Mouse (Mus musculus) forebrain, embryonic 13.5 days (tissue): ENCODE measurements at regions not wholly inside any gene's neighbourhood (a gene's known extent, or its start where the extent isn't known, plus 50 kb on each side); places are given as distances from the start of the nearest gene placed in this dataset.
A peak's percentile ranks its signal among the peaks of the same experiment; 100 is the strongest.

Experiments
- ATAC-seq: fragments of 200-750 bp; cut with Nextera tagmentation; 2 replicates; pipeline ENCODE4 v1.8.0; 2017
- H3K27ac ChIP-seq: fragments of 300-500 bp; sonication (generic); 2 replicates; pipeline ENCODE4 v1.5.1; 2015; ENCODE audit warnings: inconsistent platforms, mild to moderate bottlenecking, moderate library complexity
- H3K27me3 ChIP-seq: fragments of 300-500 bp; sonication (generic); 2 replicates; pipeline ENCODE4 v1.6.1; 2015; ENCODE audit warnings: mild to moderate bottlenecking, inconsistent platforms
- H3K36me3 ChIP-seq: fragments of 300-500 bp; sonication (generic); 2 replicates; pipeline ENCODE4 v1.6.1; 2015; ENCODE audit warnings: mild to moderate bottlenecking, inconsistent platforms; ENCODE audit not compliant: poor library complexity, severe bottlenecking
- H3K4me1 ChIP-seq: fragments of 300-500 bp; sonication (generic); 2 replicates; pipeline ENCODE4 v1.6.1; 2015; ENCODE audit warnings: inconsistent platforms
- H3K4me2 ChIP-seq: fragments of 300-500 bp; sonication (generic); 2 replicates; pipeline ENCODE4 v1.6.1; 2015; ENCODE audit warnings: inconsistent platforms, mild to moderate bottlenecking, moderate library complexity
- H3K4me3 ChIP-seq: fragments of 300-500 bp; sonication (generic); 2 replicates; pipeline ENCODE4 v1.5.1; 2015; ENCODE audit warnings: mild to moderate bottlenecking, inconsistent platforms
- H3K9ac ChIP-seq: fragments of 300-500 bp; sonication (generic); 2 replicates; pipeline ENCODE4 v1.6.1; 2015; ENCODE audit warnings: mild to moderate bottlenecking, inconsistent platforms
- H3K9me3 ChIP-seq: fragments of 300-500 bp; sonication (generic); replicated peaks from 2 replicates; pipeline ENCODE4 v1.6.1; 2016; ENCODE audit warnings: inconsistent platforms
- WGBS: fragments of 180-500 bp; shearing (Covaris S2); methylation state at CpG from one replicate; pipeline ENCODE4 v1.1.7; 2015; 5-methylcytosine and 5-hydroxymethylcytosine counted together

DNA sequence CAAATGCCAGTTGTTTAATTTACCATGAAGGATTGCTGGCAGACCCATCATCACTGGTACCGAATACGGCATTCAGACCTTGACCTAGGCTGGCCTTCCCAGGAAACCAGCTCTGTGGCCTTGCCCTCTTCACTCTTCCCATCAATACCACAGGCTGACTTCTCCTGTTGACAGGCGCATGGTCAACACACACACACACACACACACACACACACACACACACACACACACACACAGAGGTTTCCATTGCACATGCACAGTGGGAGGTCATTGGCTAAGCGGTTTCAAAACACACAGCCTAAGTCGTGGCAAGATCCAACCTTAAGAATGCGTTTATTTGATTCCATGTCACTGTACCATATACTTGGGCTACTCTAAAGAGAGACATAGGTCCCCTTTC, 298.7 kb upstream of the Klf3 start:
- H3K36me3 ChIP-seq = no peaks in the 10 kb centered on the region
- H3K27ac ChIP-seq = no peak overlapping the region
- H3K27me3 ChIP-seq = no peaks in the 10 kb centered on the region
- WGBS = 45% methylated on average over 6 of the region's 6 CpGs
- H3K4me1 ChIP-seq = peaks cover 33% of the 10 kb centered on the region
- H3K9me3 ChIP-seq = no peaks in the 10 kb centered on the region
- H3K4me3 ChIP-seq = no peak overlapping the region
- H3K9ac ChIP-seq = no peak overlapping the region
- no peak for ATAC-seq
- no peak overlapping the region for H3K4me2 ChIP-seq

DNA sequence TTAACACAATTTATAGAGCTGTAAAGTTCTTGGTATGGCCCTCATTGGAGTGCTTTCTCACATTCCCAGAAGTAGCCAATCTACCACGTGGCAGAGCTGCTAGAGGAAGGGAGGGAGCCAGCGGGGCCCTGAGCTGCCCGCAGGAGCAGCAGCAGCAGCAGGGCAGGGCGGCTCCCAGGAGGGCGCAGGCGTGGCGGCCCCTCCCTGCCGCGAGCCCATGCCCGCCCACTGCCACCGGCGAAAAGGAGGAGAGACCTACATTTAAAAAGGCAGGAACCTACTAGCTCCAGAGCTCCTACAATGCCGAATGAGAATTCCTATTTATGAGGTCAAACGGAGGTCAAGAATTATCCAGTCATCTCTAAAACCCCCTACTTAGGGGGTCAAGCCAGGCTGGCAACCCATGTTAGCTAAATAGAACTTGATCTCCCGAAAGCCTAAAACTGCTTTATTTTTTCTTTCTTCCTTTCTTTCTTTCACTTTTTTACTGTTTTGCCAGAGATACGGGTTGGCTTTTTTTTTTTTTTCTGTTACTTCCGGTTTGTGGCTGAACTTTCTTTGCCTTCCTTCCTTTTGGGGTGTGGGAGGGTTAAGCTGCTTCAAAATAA, 297.9 kb upstream of the Klf3 start:
- Histone ChIP-seq H3K4me3 (peak overlapping the region; percentile 33), H3K4me1 (peaks cover 33% of the 10 kb centered on the region), H3K36me3 (no peaks in the 10 kb centered on the region), H3K27ac (no peak overlapping the region), H3K4me2 (peak overlapping the region; percentile 60), H3K27me3 (no peaks in the 10 kb centered on the region), H3K9me3 (no peaks in the 10 kb centered on the region), H3K9ac (0 out of 2 replicates have a peak overlapping the region, but pooled peaks have one; percentile 14)
- peak; percentile 65 for ATAC-seq
- under 1% methylated on average over 17 of the region's 17 CpGs for WGBS

DNA sequence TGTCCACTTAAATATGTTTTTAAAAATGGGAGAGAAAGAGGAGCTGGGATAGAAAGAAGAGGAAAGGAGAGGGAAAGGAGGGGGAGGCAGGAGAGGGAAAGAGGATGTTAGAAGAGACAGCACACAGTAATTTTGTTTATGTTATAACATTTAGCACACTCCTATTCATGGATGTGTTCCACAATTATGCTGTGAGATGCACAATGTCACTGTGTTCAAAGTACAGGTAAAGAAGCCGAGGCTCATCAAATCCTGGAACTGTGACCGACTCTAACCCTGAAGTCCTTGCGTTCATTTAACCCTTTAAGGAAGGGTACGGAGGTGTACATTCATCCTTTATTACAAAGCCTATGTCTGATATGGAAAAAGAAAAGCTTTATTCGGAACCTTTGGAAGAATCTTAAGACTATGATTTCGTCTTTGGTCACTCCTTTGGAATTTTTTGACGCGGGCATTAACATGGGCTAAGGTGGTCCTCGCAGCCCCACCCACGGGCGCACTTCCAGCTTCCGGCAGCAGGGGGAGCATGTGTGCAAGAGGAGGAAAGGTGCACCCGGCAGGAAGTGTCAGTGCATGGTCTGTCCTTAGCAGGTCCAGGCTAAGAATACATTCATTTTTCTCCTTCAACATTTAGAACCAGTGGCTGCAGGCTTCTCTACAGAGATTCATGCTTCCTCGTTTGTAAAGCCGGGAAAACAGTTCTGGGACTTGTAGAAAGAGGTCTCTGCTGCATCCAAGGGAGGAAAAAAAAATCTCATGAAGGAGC, 297.2 kb upstream of the Klf3 start:
- Histone ChIP-seq H3K27ac (peak overlapping the region; percentile 14; the same call in 1 of the 2 replicates), H3K4me1 (peaks cover 33% of the 10 kb centered on the region), H3K4me2 (peak overlapping the region; percentile 60), H3K9me3 (no peaks in the 10 kb centered on the region), H3K36me3 (no peaks in the 10 kb centered on the region), H3K9ac (peak overlapping the region; percentile 2; the same call in 1 of the 2 replicates), H3K4me3 (peak overlapping the region; percentile 33), H3K27me3 (no peaks in the 10 kb centered on the region)
- WGBS = under 1% methylated on average over 15 of the region's 15 CpGs
- peak; percentile 70 for ATAC-seq

DNA sequence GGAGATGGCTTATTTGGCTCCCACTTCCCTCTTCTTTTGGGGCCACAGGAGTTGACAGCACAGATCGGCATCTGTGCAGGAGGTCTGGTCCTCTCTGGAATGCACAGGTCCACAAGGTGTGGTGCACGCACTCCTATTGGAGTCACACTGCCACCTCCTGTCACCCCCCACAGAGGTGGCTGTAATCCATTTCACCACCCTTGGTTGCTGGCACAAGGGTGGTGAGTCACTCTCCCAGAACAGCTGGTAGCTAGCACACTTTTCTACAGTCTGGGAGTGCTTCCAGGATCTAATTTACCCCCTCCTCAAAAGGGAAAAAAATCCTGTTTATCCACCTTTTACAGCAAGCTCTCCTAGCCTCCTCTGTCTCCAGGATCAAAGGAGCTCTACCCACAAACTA, 294.6 kb upstream of the Klf3 start:
- ATAC-seq = peak; percentile 22; the same call in 1 of the 2 replicates
- 80% methylated on average over 2 of the region's 2 CpGs for WGBS

DNA sequence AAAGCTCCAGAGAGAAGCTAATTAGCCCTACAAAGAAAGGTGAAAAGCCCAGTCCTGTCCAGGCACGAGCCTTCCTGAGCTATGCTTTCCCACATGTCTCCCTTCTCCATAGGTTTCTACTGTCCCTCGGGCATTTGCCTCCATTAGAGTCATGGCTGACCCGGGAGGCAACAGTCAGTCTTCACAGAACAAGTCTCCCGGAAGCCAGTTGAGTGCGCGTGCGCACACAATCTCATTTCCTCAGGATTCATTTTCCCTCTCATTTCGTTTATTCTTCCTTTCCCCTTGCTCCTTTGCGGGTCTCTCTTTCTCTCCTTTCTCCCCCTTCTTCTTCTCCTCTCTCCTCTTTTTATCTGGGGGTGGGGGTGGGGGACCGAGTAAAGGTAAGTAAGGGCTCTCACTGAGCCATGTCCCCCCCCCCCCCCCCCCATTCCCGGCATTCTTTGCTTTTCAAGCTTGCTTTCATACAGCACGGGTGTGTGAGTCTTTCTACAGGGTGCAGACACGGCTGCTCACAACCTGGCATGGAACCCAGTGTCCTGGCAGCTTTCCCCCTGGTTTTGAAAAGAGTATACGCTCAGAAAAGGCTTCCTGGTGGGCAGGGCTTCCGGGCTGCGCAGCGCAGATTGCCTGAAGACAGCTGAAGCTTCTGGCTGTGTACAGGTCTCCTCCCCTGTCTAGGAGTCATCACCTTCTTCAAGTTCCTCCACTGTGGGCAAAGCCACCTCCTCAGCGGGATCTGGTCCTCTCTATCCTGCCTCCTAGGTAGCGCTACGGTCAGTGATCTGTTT, 289.8 kb upstream of the Klf3 start:
- 71% methylated on average over 20 of the region's 20 CpGs for WGBS
- ATAC-seq = peak; percentile 74
- H3K27ac ChIP-seq = no peak overlapping the region
- 0 out of 2 replicates have a peak, but pooled peaks cover 13% of the 10 kb centered on the region for H3K4me1 ChIP-seq
- no peak overlapping the region for H3K4me2 ChIP-seq
- H3K27me3 ChIP-seq = no peaks in the 10 kb centered on the region
- H3K4me3 ChIP-seq = no peak overlapping the region
- H3K9me3 ChIP-seq = no peaks in the 10 kb centered on the region
- no peaks in the 10 kb centered on the region for H3K36me3 ChIP-seq
- H3K9ac ChIP-seq = no peak overlapping the region

More for the DNA sequence above, 294.6 kb upstream of the Klf3 start:
- H3K27me3 ChIP-seq = no peaks in the 10 kb centered on the region
- peaks cover 36% of the 10 kb centered on the region for H3K4me1 ChIP-seq
- H3K9ac ChIP-seq = no peak overlapping the region
- H3K4me3 ChIP-seq = no peak overlapping the region
- H3K9me3 ChIP-seq = no peaks in the 10 kb centered on the region
- H3K36me3 ChIP-seq = no peaks in the 10 kb centered on the region
- H3K4me2 ChIP-seq = no peak overlapping the region
- H3K27ac ChIP-seq = no peak overlapping the region; the same call in 1 of the 2 replicates

DNA sequence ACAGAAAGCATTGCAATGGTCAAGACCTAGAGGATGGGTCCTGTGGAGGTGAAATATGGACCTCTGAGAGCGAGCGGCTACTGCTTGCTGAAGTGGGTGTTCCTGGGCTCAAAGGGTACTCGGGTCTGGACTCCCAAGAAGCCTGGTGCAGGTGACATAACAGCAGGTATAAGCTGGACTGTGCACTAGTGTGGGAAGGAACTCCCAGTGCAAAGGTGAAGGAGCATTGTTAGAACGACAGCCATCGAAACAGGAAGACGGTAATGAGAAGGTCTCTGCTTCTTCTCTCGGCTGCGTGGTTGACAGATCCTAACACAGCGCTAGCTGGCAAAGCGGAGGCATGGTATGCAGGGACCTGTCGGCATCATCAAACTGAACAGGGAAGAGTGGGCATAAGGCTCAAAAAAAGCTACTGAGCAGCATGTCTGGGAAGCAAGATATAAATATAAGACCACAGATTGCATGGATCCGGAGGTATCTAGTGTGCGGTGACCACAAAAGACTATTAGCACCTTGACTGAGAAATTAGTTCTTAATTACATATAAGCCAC, 287.0 kb upstream of the Klf3 start:
- H3K4me1 ChIP-seq = 0 out of 2 replicates have a peak, but pooled peaks cover 7% of the 10 kb centered on the region
- H3K4me2 ChIP-seq = no peak overlapping the region
- no peak for ATAC-seq
- no peaks in the 10 kb centered on the region for H3K9me3 ChIP-seq
- no peaks in the 10 kb centered on the region for H3K36me3 ChIP-seq
- H3K9ac ChIP-seq = no peak overlapping the region
- no peaks in the 10 kb centered on the region for H3K27me3 ChIP-seq
- 92% methylated on average over 13 of the region's 13 CpGs for WGBS
- H3K4me3 ChIP-seq = no peak overlapping the region
- H3K27ac ChIP-seq = no peak overlapping the region

DNA sequence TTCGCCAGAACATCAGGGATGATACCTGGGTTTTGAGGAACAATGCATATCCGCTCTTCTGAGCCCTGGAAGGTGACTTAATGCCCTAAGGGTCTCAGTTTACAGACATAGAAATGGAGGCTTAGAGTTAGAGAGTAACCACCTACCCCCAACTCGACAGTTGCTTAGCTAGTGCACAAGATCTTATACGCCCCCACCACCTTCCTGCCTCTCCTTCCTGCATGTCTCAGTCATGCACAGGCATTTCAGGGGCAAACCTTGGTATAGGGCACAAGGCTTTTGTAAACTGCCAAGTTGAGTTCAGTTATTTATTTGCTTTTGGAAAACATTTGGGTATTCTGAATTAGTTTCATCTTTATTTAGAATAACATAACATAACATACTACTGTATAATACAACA, 285.9 kb upstream of the Klf3 start:
- H3K27me3 ChIP-seq = no peaks in the 10 kb centered on the region
- no peak for ATAC-seq
- no peaks in the 10 kb centered on the region for H3K9me3 ChIP-seq
- H3K4me1 ChIP-seq = 0 out of 2 replicates have a peak, but pooled peaks cover 7% of the 10 kb centered on the region
- no peak overlapping the region for H3K9ac ChIP-seq
- H3K4me3 ChIP-seq = no peak overlapping the region
- no peaks in the 10 kb centered on the region for H3K36me3 ChIP-seq
- no peak overlapping the region for H3K4me2 ChIP-seq
- 83% methylated on average over 4 of the region's 4 CpGs for WGBS
- H3K27ac ChIP-seq = no peak overlapping the region

GRCm38 (mm10) chr5:64517835-64518234, 285.4 kb upstream of the Klf3 start:
- 62% methylated on average over 3 of the region's 3 CpGs for WGBS
- H3K4me2 ChIP-seq = no peak overlapping the region
- H3K4me3 ChIP-seq = no peak overlapping the region
- ATAC-seq = peak; percentile 23; the same call in 1 of the 2 replicates
- no peaks in the 10 kb centered on the region for H3K9me3 ChIP-seq
- no peaks in the 10 kb centered on the region for H3K27me3 ChIP-seq
- no peak overlapping the region for H3K9ac ChIP-seq
- 0 out of 2 replicates have a peak, but pooled peaks cover 7% of the 10 kb centered on the region for H3K4me1 ChIP-seq
- no peaks in the 10 kb centered on the region for H3K36me3 ChIP-seq
- no peak overlapping the region for H3K27ac ChIP-seq

- no peaks in the 10 kb centered on the region for H3K36me3 ChIP-seq
- no peak overlapping the region for H3K4me2 ChIP-seq
- H3K9ac ChIP-seq = no peak overlapping the region
- H3K4me3 ChIP-seq = no peak overlapping the region
- no peaks in the 10 kb centered on the region for H3K4me1 ChIP-seq
- H3K27ac ChIP-seq = no peak overlapping the region
- ATAC-seq = no peak
- H3K27me3 ChIP-seq = no peaks in the 10 kb centered on the region
- 93% methylated on average over 7 of the region's 7 CpGs for WGBS
- H3K9me3 ChIP-seq = no peaks in the 10 kb centered on the region
Measured at GRCm38 (mm10) chr5:64519036-64519435, 284.2 kb upstream of the Klf3 start.

GRCm38 (mm10) chr5:64519731-64520130, 283.5 kb upstream of the Klf3 start:
- H3K4me3 ChIP-seq = no peak overlapping the region
- no peaks in the 10 kb centered on the region for H3K4me1 ChIP-seq
- no peaks in the 10 kb centered on the region for H3K27me3 ChIP-seq
- H3K36me3 ChIP-seq = no peaks in the 10 kb centered on the region
- no peak overlapping the region for H3K4me2 ChIP-seq
- ATAC-seq = no peak
- no peak overlapping the region for H3K27ac ChIP-seq
- 85% methylated on average over 12 of the region's 12 CpGs for WGBS
- H3K9me3 ChIP-seq = no peaks in the 10 kb centered on the region
- no peak overlapping the region for H3K9ac ChIP-seq

DNA sequence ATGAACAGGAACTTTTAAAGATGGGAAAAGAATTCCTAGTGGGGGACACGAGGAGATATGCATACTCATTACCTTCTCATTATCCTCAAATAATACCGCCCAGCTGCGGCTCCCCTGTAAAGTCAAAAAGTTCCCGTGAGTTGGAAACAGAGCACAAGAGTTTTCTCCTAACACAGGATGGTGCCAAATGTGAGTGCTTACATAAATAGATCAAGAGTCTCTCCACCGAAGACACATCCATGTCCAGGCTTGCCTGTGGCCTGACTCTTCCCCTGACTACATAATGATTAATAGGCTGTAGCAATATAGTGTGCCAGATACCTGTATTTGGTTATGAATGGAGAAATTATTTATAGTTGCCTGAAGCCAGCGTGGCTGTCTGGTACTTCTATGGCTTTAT, 281.8 kb upstream of the Klf3 start:
- H3K4me2 ChIP-seq = no peak overlapping the region
- no peaks in the 10 kb centered on the region for H3K4me1 ChIP-seq
- no peaks in the 10 kb centered on the region for H3K36me3 ChIP-seq
- no peak overlapping the region for H3K9ac ChIP-seq
- 78% methylated on average over 6 of the region's 6 CpGs for WGBS
- H3K4me3 ChIP-seq = no peak overlapping the region
- ATAC-seq = no peak
- H3K9me3 ChIP-seq = no peaks in the 10 kb centered on the region
- H3K27ac ChIP-seq = no peak overlapping the region
- no peaks in the 10 kb centered on the region for H3K27me3 ChIP-seq

- H3K4me1 ChIP-seq = no peaks in the 10 kb centered on the region
- no peaks in the 10 kb centered on the region for H3K36me3 ChIP-seq
- H3K4me2 ChIP-seq = no peak overlapping the region
- H3K9ac ChIP-seq = no peak overlapping the region
- H3K27me3 ChIP-seq = no peaks in the 10 kb centered on the region
- no peak overlapping the region for H3K4me3 ChIP-seq
- 49% methylated on average over 5 of the region's 5 CpGs for WGBS
- no peaks in the 10 kb centered on the region for H3K9me3 ChIP-seq
- H3K27ac ChIP-seq = no peak overlapping the region
- no peak for ATAC-seq
Measured at GRCm38 (mm10) chr5:64521969-64522368, 281.2 kb upstream of the Klf3 start.
